Mouse (Mus musculus) heart, postnatal 0 days (tissue): ENCODE data around the gene Rpl5. TPM values are rescaled to one million over a fixed set of nuclear protein-coding genes. Genes with fewer than 3 reads are reported as not detected.

Experiments
- ATAC-seq: fragments of 200-750 bp; cut with Nextera tagmentation; 2 replicates; pipeline ENCODE4 v1.8.0; 2017; ENCODE audit warnings: low read depth, moderate number of reproducible peaks, moderate library complexity; ENCODE audit not compliant: insufficient read depth
- DNase-seq: peaks from one replicate; pipeline ENCODE4 v3.0.0-alpha.2; 2016; ENCODE audit warnings: low spot score
- H3K27ac ChIP-seq: fragments of 300-500 bp; sonication (generic); 2 replicates; pipeline ENCODE4 v1.5.1; 2014; ENCODE audit warnings: low read depth, mild to moderate bottlenecking
- H3K27me3 ChIP-seq: fragments of 300-500 bp; sonication (generic); 2 replicates; pipeline ENCODE4 v1.6.1; 2014; ENCODE audit warnings: low read length, mixed read lengths; ENCODE audit not compliant: control insufficient read depth, insufficient read depth
- H3K36me3 ChIP-seq: fragments of 300-500 bp; sonication (generic); replicated peaks from 2 replicates; pipeline ENCODE4 v1.6.1; 2014; ENCODE audit warnings: low read length, mixed read lengths; ENCODE audit not compliant: control insufficient read depth, insufficient read depth
- H3K4me1 ChIP-seq: fragments of 300-500 bp; sonication (generic); 2 replicates; pipeline ENCODE4 v1.6.1; 2014; ENCODE audit warnings: antibody characterized with exemption; ENCODE audit not compliant: control insufficient read depth, insufficient read depth
- H3K4me2 ChIP-seq: fragments of 300-500 bp; sonication (generic); 2 replicates; pipeline ENCODE4 v1.6.1; 2014; ENCODE audit warnings: low read depth, mild to moderate bottlenecking, low read length, moderate library complexity
- H3K4me3 ChIP-seq: fragments of 300-500 bp; sonication (generic); 2 replicates; pipeline ENCODE4 v1.5.1; 2014; ENCODE audit warnings: low read depth, low read length
- H3K9ac ChIP-seq: fragments of 300-500 bp; sonication (generic); replicated peaks from 2 replicates; pipeline ENCODE4 v1.6.1; 2014; ENCODE audit warnings: low read depth, low read length, mixed read lengths
- H3K9me3 ChIP-seq: fragments of 300-500 bp; sonication (generic); replicated peaks from 2 replicates; pipeline ENCODE4 v1.6.1; 2016; ENCODE audit warnings: low read length; ENCODE audit not compliant: control insufficient read depth
- CTCF ChIP-seq: IDR thresholded peaks from 2 replicates; pipeline ENCODE4 v1.5.1; 2016; ENCODE audit warnings: antibody characterized with exemption, control low read depth, low read depth
- EP300 ChIP-seq: IDR thresholded peaks from 2 replicates; pipeline ENCODE4 v1.6.1; 2016; ENCODE audit warnings: antibody characterized with exemption, low read depth
- WGBS: fragments of 180-500 bp; shearing (Covaris S2); extraction: QIAGEN DNeasy Blood & Tissue Kit; methylation state at CpG from one replicate; pipeline ENCODE4 v1.1.7; 2014; 5-methylcytosine and 5-hydroxymethylcytosine counted together
- polyA plus RNA-seq: library from polyadenylated mRNA; unstranded; fragments of >200 nt; fragmentation: Nextera tagmentation; extraction: Ambion mirVana; gene quantifications from 2 replicates; pipeline ENCODE4 v1.2.1, GENCODE M21; 2015
- total RNA-seq: library from RNA; depleted of rRNA; stranded (reverse); fragments of >200 nt; gene quantifications from 2 replicates; pipeline ENCODE4 v1.2.3, GENCODE M21; 2014; ENCODE audit warnings: low replicate concordance

Rpl5 gene
- total and polyA plus RNA-seq, 2 experiments from 2014 or later, result 26.8 to 233 TPM

DNA sequence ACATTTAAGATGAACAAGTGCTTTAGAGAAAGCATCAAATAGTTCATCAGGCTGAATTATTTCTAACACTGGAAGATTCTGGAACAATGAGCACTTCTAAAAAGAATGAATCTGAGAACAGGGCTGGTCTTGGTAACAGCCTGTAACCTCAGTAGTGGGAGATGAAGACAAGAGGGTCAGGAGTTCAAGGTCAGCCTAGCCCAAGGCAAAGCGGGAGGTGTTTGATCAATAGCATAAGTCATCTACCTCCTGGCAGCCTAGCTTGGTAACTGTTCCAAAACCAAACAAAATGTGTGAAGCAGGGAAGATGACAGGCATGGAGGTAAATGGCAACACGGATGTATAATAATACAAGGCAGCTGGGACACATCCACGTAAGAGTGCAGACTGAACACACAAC lies 36.3 kb upstream of the Rpl5 start:
- Histone ChIP-seq H3K9me3 (no peaks in the 10 kb centered on the region), H3K4me1 (peaks cover 16% of the 10 kb centered on the region), H3K27me3 (no peaks in the 10 kb centered on the region), H3K9ac (no peak overlapping the region), H3K36me3 (no peaks in the 10 kb centered on the region), H3K27ac (no peak overlapping the region), H3K4me3 (no peak overlapping the region), H3K4me2 (no peak overlapping the region)
- 82% methylated on average over 3 of the region's 3 CpGs for WGBS
- no peak for ATAC-seq
- no peak for TF ChIP-seq CTCF
- TF ChIP-seq EP300, result no peak
- DNase-seq, result no peak

- Histone ChIP-seq H3K27ac (peak overlapping the region; percentile 26), H3K9me3 (no peaks in the 10 kb centered on the region), H3K4me1 (peaks cover 16% of the 10 kb centered on the region), H3K9ac (no peak overlapping the region), H3K36me3 (no peaks in the 10 kb centered on the region), H3K27me3 (no peaks in the 10 kb centered on the region), H3K4me3 (no peak overlapping the region), H3K4me2 (peak overlapping the region; percentile 23; the same call in 1 of the 2 replicates)
- TF ChIP-seq EP300, result no peak
- TF ChIP-seq CTCF, result no peak
- WGBS, result 10% methylated on average over 2 of the region's 2 CpGs
- peak; percentile 43 for DNase-seq
- ATAC-seq, result no peak
These were observed 33.9 kb upstream of the Rpl5 start for GRCm38 (mm10) chr5:107866127-107867126.

DNA sequence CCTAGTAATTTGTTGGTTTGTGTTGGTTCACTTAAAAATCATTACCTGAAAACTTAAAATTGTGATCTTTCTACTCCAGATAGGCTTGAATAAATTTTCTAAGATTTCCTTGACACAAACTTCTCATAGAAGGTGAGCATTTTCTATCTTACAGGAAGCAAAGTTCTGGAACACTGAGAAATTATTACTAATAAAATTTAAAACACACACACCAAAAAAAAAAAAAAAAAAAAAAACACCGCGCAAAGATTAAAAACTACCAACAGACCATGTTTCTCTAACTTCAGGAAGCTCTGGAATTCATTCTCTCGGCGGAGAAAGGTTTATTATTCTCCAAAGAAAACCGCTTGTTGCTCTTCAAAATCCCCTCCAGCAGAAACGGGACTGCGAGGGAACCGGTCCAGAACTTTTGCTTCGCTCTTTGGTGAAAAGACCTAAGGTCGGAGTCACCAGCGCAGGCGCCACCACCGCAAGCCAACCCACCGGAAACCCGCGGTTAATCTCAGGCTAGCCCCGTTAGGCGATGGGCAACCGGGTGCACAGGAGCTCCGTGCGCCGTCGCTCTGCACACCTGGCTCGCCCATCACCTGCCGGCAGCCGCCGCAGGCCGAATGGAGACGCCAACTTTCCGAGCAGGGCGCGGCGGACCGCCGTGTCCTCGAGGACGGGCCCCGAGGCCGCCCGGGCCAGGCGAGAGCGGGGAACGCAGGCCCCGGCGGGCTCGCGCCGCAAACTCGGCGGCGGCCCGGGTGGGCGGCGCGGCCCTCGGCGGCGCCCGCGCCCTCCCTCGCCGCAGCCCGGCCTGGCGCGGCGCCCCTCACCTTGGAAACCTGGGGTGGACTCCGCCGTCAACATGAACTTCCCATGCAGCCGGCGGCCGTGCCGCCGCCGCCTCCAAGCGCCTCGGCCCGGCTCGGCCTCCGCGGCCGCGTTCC lies 32.1 kb upstream of the Rpl5 start:
- peak; percentile 44 for DNase-seq
- WGBS, result under 1% methylated on average over 68 of the region's 82 CpGs
- TF ChIP-seq EP300 (no peak), CTCF (no peak)
- Histone ChIP-seq H3K4me2 (peak overlapping the region; percentile 69), H3K27me3 (no peaks in the 10 kb centered on the region), H3K9ac (peak overlapping the region; percentile 94), H3K27ac (peak overlapping the region; percentile 97), H3K4me1 (peaks cover 25% of the 10 kb centered on the region), H3K4me3 (peak overlapping the region; percentile 82), H3K36me3 (no peaks in the 10 kb centered on the region), H3K9me3 (no peaks in the 10 kb centered on the region)
- peak; percentile 62 for ATAC-seq

GRCm38 (mm10) chr5:107868905-107869424 lies 31.3 kb upstream of the Rpl5 start:
- no peaks in the 10 kb centered on the region for H3K9me3 ChIP-seq
- peak overlapping the region; percentile 94 for H3K9ac ChIP-seq
- TF ChIP-seq EP300, result 0 out of 2 replicates have a peak, but pooled peaks have one; percentile 27
- peak; percentile 1; the same call in 1 of the 2 replicates for TF ChIP-seq CTCF
- WGBS, result under 1% methylated on average over 52 of the region's 58 CpGs
- ATAC-seq, result peak; percentile 95
- DNase-seq, result peak; percentile 96
- H3K36me3 ChIP-seq, result no peaks in the 10 kb centered on the region
- H3K4me1 ChIP-seq, result peaks cover 25% of the 10 kb centered on the region
- H3K4me3 ChIP-seq, result peak overlapping the region; percentile 82
- H3K4me2 ChIP-seq, result peak overlapping the region; percentile 69
- H3K27me3 ChIP-seq, result no peaks in the 10 kb centered on the region
- peak overlapping the region; percentile 97 for H3K27ac ChIP-seq

DNA sequence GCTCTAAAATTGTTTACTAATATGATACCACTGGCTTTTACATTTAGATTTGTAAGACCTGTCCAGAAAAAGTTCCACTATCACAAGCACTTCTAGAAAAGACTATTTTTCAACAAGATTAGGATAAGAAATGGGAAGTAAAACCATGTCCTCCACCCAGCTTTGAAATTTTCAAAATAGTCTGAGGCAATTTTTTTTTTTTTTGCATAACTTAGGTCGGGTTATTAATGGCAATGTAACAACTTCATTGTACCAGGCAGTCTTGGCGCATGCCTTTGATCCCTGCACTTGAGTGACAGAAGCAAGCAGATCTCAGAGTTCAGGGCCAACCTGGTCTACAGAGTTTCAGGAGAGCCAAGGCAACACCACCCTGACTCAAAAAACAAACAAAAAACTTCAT lies 30.6 kb upstream of the Rpl5 start:
- no peak overlapping the region for H3K9ac ChIP-seq
- H3K4me2 ChIP-seq, result no peak overlapping the region
- H3K27me3 ChIP-seq, result no peaks in the 10 kb centered on the region
- peaks cover 25% of the 10 kb centered on the region for H3K4me1 ChIP-seq
- TF ChIP-seq CTCF (no peak), EP300 (no peak)
- 43% methylated on average over 2 of the region's 2 CpGs for WGBS
- no peaks in the 10 kb centered on the region for H3K9me3 ChIP-seq
- no peak for ATAC-seq
- no peak overlapping the region for H3K4me3 ChIP-seq
- DNase-seq, result no peak
- H3K27ac ChIP-seq, result no peak overlapping the region
- H3K36me3 ChIP-seq, result no peaks in the 10 kb centered on the region
